8 mouse cellular contexts compared by ENCODE assay signal in the genomic region with DNA sequence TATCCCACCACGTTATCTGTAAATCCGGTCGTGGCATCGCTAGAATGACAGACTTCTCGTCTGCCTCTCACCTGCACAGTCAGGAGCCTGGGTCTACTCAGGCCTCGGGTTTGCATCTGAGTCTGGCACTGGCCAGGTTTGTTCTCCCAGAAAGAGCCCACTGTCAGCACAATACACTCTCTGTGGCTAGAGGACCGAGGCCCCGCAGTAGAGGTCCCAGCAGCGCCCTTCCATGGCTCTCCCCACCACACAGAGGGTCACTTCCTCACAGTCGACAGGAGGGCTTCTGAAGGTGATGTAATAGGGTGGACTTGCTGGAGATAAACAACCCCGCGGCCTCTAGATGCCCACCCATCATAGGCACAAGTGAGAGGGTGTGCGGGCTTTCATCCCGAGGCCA. TPM values are rescaled to one million over a fixed set of nuclear protein-coding genes. Genes with fewer than 3 reads are reported as not detected.
DNase-seq lines count a peak whose midpoint lies in the region; ATAC-seq and TF ChIP-seq lines count a peak whose summit lies in the region.

No protein-coding gene starts in this region.

- H3K4me3 ChIP-seq in heart, embryonic 14.5 days (ENCODE audit: control insufficient read depth in 1 of 2, insufficient read depth in 1 of 2, low read depth in 1 of 2, low read length in 2 of 2): peak overlapping the region; percentile 13 to 36; a peak in 3 of 4 replicates
- no peak overlapping the region for H3K4me3 ChIP-seq in heart, adult 2 months
- H3K4me3 ChIP-seq in hindbrain, embryonic 13.5 days: 0 out of 2 replicates have a peak overlapping the region, but pooled peaks have one; percentile 0
- H3K4me3 ChIP-seq in midbrain, embryonic 11.5 days (ENCODE audit: low read depth, low read length): no peak overlapping the region

- no peak overlapping the region for H3K27ac ChIP-seq in heart, embryonic 14.5 days (replicated peaks in 1 of 2; ENCODE audit: control insufficient read depth in 1 of 2, insufficient read depth in 1 of 2, low read depth in 2 of 2, low read length in 2 of 2)
- H3K27ac ChIP-seq in heart, adult 2 months: no peak overlapping the region
- H3K27ac ChIP-seq in hindbrain, embryonic 13.5 days: no peak overlapping the region
- H3K27ac ChIP-seq in midbrain, embryonic 11.5 days (ENCODE audit: low read depth, low read length): no peak overlapping the region

- TF ChIP-seq CTCF in heart, adult 2 months (IDR thresholded peaks at IDR 0.05): no peak

- no peaks in the 10 kb centered on the region for H3K9me3 ChIP-seq in heart, embryonic 14.5 days (ENCODE audit: control insufficient read depth, low read length)
- no peaks in the 10 kb centered on the region for H3K9me3 ChIP-seq in hindbrain, embryonic 13.5 days
- no peaks in the 10 kb centered on the region for H3K9me3 ChIP-seq in midbrain, embryonic 11.5 days (ENCODE audit: control insufficient read depth, low read length)

- DNase-seq in heart, adult 2 months: no peak
- no peak for DNase-seq in midbrain, embryonic 11.5 days (ENCODE audit: low spot score, missing footprints)
- DNase-seq in adrenal gland, postnatal 4 days (ENCODE audit: low spot score in 2 of 2): no peak
- no peak for DNase-seq in left cerebral cortex, adult 8-10 months (ENCODE audit: low spot score in 2 of 2)
- no peak for DNase-seq in cerebellum, adult 18-20 months

- H3K36me3 ChIP-seq in heart, embryonic 14.5 days (ENCODE audit: control insufficient read depth, insufficient read depth, low read length): no peaks in the 10 kb centered on the region
- H3K36me3 ChIP-seq in heart, adult 2 months (ENCODE audit: control insufficient read depth, insufficient read depth, low read length): no peaks in the 10 kb centered on the region
- H3K36me3 ChIP-seq in hindbrain, embryonic 13.5 days: no peaks in the 10 kb centered on the region
- no peaks in the 10 kb centered on the region for H3K36me3 ChIP-seq in midbrain, embryonic 11.5 days (ENCODE audit: control insufficient read depth, insufficient read depth, low read length)

- no peaks in the 10 kb centered on the region for H3K79me2 ChIP-seq in heart, adult 2 months (replicated peaks; ENCODE audit: control insufficient read depth, insufficient read depth, low read length)

- TF ChIP-seq POLR2A in heart, adult 2 months (IDR thresholded peaks at IDR 0.05; ENCODE audit: insufficient read depth, low read depth, low read length): no peak

- H3K9ac ChIP-seq in heart, embryonic 14.5 days (ENCODE audit: low read length): peak overlapping the region; percentile 9; the same call in 1 of the 2 replicates
- H3K9ac ChIP-seq in heart, adult 2 months (ENCODE audit: low read depth, low read length): no peak overlapping the region; the same call in 1 of the 2 replicates
- H3K9ac ChIP-seq in hindbrain, embryonic 13.5 days: no peak overlapping the region
- peak overlapping the region; percentile 24; the same call in 1 of the 2 replicates for H3K9ac ChIP-seq in midbrain, embryonic 11.5 days (ENCODE audit: low read length)

- H3K27me3 ChIP-seq in heart, embryonic 14.5 days (ENCODE audit: control insufficient read depth, insufficient read depth, low read length): no peaks in the 10 kb centered on the region
- no peaks in the 10 kb centered on the region for H3K27me3 ChIP-seq in heart, adult 2 months (ENCODE audit: control insufficient read depth, insufficient read depth, low read length)
- 0 out of 2 replicates have a peak, but pooled peaks cover 3% of the 10 kb centered on the region for H3K27me3 ChIP-seq in hindbrain, embryonic 13.5 days
- H3K27me3 ChIP-seq in midbrain, embryonic 11.5 days (ENCODE audit: control insufficient read depth, insufficient read depth, low read length): no peaks in the 10 kb centered on the region

- ATAC-seq in heart, embryonic 14.5 days (ENCODE audit: insufficient number of reproducible peaks, insufficient read depth, low FRiP score, low read depth): no peak
- ATAC-seq in activated CD4-positive, CD25-positive, alpha-beta regulatory T cell, adult 4 months: peak; percentile 13
- no peak for ATAC-seq in hindbrain, embryonic 13.5 days (ENCODE audit: low FRiP score)
- ATAC-seq in midbrain, embryonic 11.5 days (ENCODE audit: low FRiP score): peak; percentile 48; the same call in 1 of the 2 replicates

- H3K4me1 ChIP-seq in heart, embryonic 14.5 days (ENCODE audit: control insufficient read depth in 2 of 2, insufficient read depth in 2 of 2, low read length in 2 of 2): peaks cover 4 to 6% of the 10 kb centered on the region in 2 experiments; a peak in 3 of 4 replicates
- H3K4me1 ChIP-seq in heart, adult 2 months (ENCODE audit: control insufficient read depth, insufficient read depth, low read length): peaks cover 3% of the 10 kb centered on the region; the same call in 1 of the 2 replicates
- H3K4me1 ChIP-seq in hindbrain, embryonic 13.5 days (replicated peaks): peaks cover 6% of the 10 kb centered on the region
- H3K4me1 ChIP-seq in midbrain, embryonic 11.5 days (ENCODE audit: control insufficient read depth, insufficient read depth, low read length): 0 out of 2 replicates have a peak, but pooled peaks cover 2% of the 10 kb centered on the region

- intact Hi-C loops in heart, adult 2 months (cut with DNase I): loop anchor here (1.0 to 5.0 kb wide), 2 partner anchors 38 to 306 kb away; a partner anchor contains a TSS

- peak overlapping the region; percentile 54 for H3K4me2 ChIP-seq in heart, embryonic 14.5 days (ENCODE audit: low read length)
- H3K4me2 ChIP-seq in hindbrain, embryonic 13.5 days: peak overlapping the region; percentile 26
- peak overlapping the region; percentile 19; the same call in 1 of the 2 replicates for H3K4me2 ChIP-seq in midbrain, embryonic 11.5 days

- no peak for TF ChIP-seq EP300 in heart, adult 2 months (IDR thresholded peaks at IDR 0.05; ENCODE audit: insufficient read depth, low read depth, low read length)

- 46% methylated on average over 14 of the region's 14 CpGs for WGBS in heart, embryonic 14.5 days
- 33% methylated on average over 14 of the region's 14 CpGs for WGBS in heart, adult 2 months
- 60% methylated on average over 14 of the region's 14 CpGs for WGBS in hindbrain, embryonic 13.5 days
- 65% methylated on average over 14 of the region's 14 CpGs for WGBS in midbrain, embryonic 11.5 days

RNA-seq across cellular contexts. Expression of a gene that starts 7.3 kb away (rescaled TPM):
- 85.6 and 88.7 TPM in 2 replicates for polyA plus RNA-seq in heart, embryonic 14.5 days (2014; fragmentation: Nextera tagmentation; extraction: Ambion mirVana)
- total RNA-seq in heart, adult 2 months (2021): 10 to 100 TPM; 32.2 to 38.4 TPM
- polyA plus RNA-seq in heart, adult 2 months (2012; rRNA removed): 60.7 and 66.6 TPM in 2 replicates
- polyA plus RNA-seq in activated CD4-positive, CD25-positive, alpha-beta regulatory T cell, adult 4 months (2017; shearing (Covaris generic)): 10 to 100 TPM; 16.1 to 26.4 TPM
- polyA plus RNA-seq in hindbrain, embryonic 13.5 days (2015; fragmentation: Nextera tagmentation; extraction: Ambion mirVana): 26.0 and 28.2 TPM in 2 replicates
- 37.4 and 38.2 TPM in 2 replicates for polyA plus RNA-seq in midbrain, embryonic 11.5 days (2014; fragmentation: Nextera tagmentation; extraction: Ambion mirVana)
- total RNA-seq in adrenal gland, postnatal 4 days (2021): 100 to 1,000 TPM; 153 to 162 TPM
- 10 to 100 TPM; 31.7 to 36.2 (median 33.1) TPM for total RNA-seq in left cerebral cortex, adult 8-10 months (2022)

RNA-seq across cellular contexts. Expression of a gene that starts 38.3 kb away (rescaled TPM):
- 17.2 and 17.6 TPM in 2 replicates for polyA plus RNA-seq in heart, embryonic 14.5 days (2014; fragmentation: Nextera tagmentation; extraction: Ambion mirVana)
- 1 to 10 TPM; 3.8 to 5.4 TPM for total RNA-seq in heart, adult 2 months (2021)
- 5.8 and 6.6 TPM in 2 replicates for polyA plus RNA-seq in heart, adult 2 months (2012; rRNA removed)
- polyA plus RNA-seq in activated CD4-positive, CD25-positive, alpha-beta regulatory T cell, adult 4 months (2017; shearing (Covaris generic)): 1 to 10 TPM; 6.5 to 8.9 TPM
- 45.6 and 48.4 TPM in 2 replicates for polyA plus RNA-seq in hindbrain, embryonic 13.5 days (2015; fragmentation: Nextera tagmentation; extraction: Ambion mirVana)
- polyA plus RNA-seq in midbrain, embryonic 11.5 days (2014; fragmentation: Nextera tagmentation; extraction: Ambion mirVana): 41.2 and 44.7 TPM in 2 replicates
- 10 to 100 TPM; 20.2 to 21.3 TPM for total RNA-seq in adrenal gland, postnatal 4 days (2021)
- 10 to 100 TPM in 1 of 4 experiments, 1 to 10 TPM in 3; 8.5 to 10.3 (median 9.5) TPM for total RNA-seq in left cerebral cortex, adult 8-10 months (2022)

RNA-seq across cellular contexts. Expression of a gene that starts 44.5 kb away (rescaled TPM):
- polyA plus RNA-seq in heart, embryonic 14.5 days (2014; fragmentation: Nextera tagmentation; extraction: Ambion mirVana): 72.4 and 73.1 TPM in 2 replicates
- total RNA-seq in heart, adult 2 months (2021): 10 to 100 TPM; 19.4 to 20.0 TPM
- 12.6 and 18.2 TPM in 2 replicates for polyA plus RNA-seq in heart, adult 2 months (2012; rRNA removed)
- 10 to 100 TPM; 39.7 to 56.8 TPM for polyA plus RNA-seq in activated CD4-positive, CD25-positive, alpha-beta regulatory T cell, adult 4 months (2017; shearing (Covaris generic))
- polyA plus RNA-seq in hindbrain, embryonic 13.5 days (2015; fragmentation: Nextera tagmentation; extraction: Ambion mirVana): 37.9 and 38.5 TPM in 2 replicates
- 51.6 and 56.3 TPM in 2 replicates for polyA plus RNA-seq in midbrain, embryonic 11.5 days (2014; fragmentation: Nextera tagmentation; extraction: Ambion mirVana)
- 10 to 100 TPM; 19.9 to 20.1 TPM for total RNA-seq in adrenal gland, postnatal 4 days (2021)
- total RNA-seq in left cerebral cortex, adult 8-10 months (2022): 10 to 100 TPM in 3 of 4 experiments, 1 to 10 TPM in 1; 9.4 to 13.8 (median 12.4) TPM

Comparison
In these comparisons a context has a peak if more than half of its experiments do, and no peak if none do; other contexts are left out.
1. H3K4me3 ChIP-seq: peak in heart, embryonic 14.5 days (2 of 2) and hindbrain, embryonic 13.5 days (single experiment); none in heart, adult 2 months (single experiment) and midbrain, embryonic 11.5 days (single experiment).
2. H3K9ac ChIP-seq: peak in heart, embryonic 14.5 days (single experiment) and midbrain, embryonic 11.5 days (single experiment); none in heart, adult 2 months (single experiment) and hindbrain, embryonic 13.5 days (single experiment).
3. ATAC-seq: peak in activated CD4-positive, CD25-positive, alpha-beta regulatory T cell, adult 4 months (single experiment) and midbrain, embryonic 11.5 days (single experiment); none in heart, embryonic 14.5 days (single experiment) and hindbrain, embryonic 13.5 days (single experiment).
4. Peak in every context shown above with its lines, with median percentiles within 50 percentile points of each other: H3K4me2 ChIP-seq.